Mouse (Mus musculus) urinary bladder, adult 2 months (tissue): ENCODE data around the gene Kalrn. TPM values are rescaled to one million over a fixed set of nuclear protein-coding genes. Genes with fewer than 3 reads are reported as not detected.

Experiments
- DNase-seq: peaks from one replicate; pipeline ENCODE4 v3.0.0; 2022; ENCODE audit warnings: low spot score
- polyA plus RNA-seq: library from polyadenylated mRNA; depleted of rRNA; stranded (reverse); fragments of >200 nt; gene quantifications from 2 replicates; pipeline ENCODE4 v1.2.3, GENCODE M21; 2012

Kalrn gene
- polyA plus RNA-seq, 1 experiment = 8.4 TPM

GRCm38 (mm10) chr16:34078732-34079131, 494.6 kb downstream of the Kalrn start:
- DNase-seq = no peak

- DNase-seq = no peak
Observed at GRCm38 (mm10) chr16:34076101-34076500, 497.2 kb downstream of the Kalrn start.

GRCm38 (mm10) chr16:34073930-34074329, 499.4 kb downstream of the Kalrn start:
- DNase-seq = no peak

- no peak for DNase-seq
Observed at GRCm38 (mm10) chr16:34072136-34072535, 501.2 kb downstream of the Kalrn start.

- no peak for DNase-seq
Observed at GRCm38 (mm10) chr16:34071223-34071825, 502.0 kb downstream of the Kalrn start.

GRCm38 (mm10) chr16:34069481-34069880, 503.9 kb downstream of the Kalrn start:
- no peak for DNase-seq

- DNase-seq = no peak
Observed at GRCm38 (mm10) chr16:34066922-34067321, 506.4 kb downstream of the Kalrn start.

GRCm38 (mm10) chr16:34066376-34066775, 507.0 kb downstream of the Kalrn start:
- DNase-seq = no peak

GRCm38 (mm10) chr16:34063313-34063712, 510.0 kb downstream of the Kalrn start:
- DNase-seq = no peak

- no peak for DNase-seq
Observed at GRCm38 (mm10) chr16:34061661-34062060, 511.7 kb downstream of the Kalrn start.

- no peak for DNase-seq
Observed at GRCm38 (mm10) chr16:34058611-34059010, 514.7 kb downstream of the Kalrn start.

- DNase-seq = no peak
Observed at GRCm38 (mm10) chr16:34057464-34057863, 515.9 kb downstream of the Kalrn start.

GRCm38 (mm10) chr16:34056418-34057111, 516.8 kb downstream of the Kalrn start:
- DNase-seq = no peak

GRCm38 (mm10) chr16:34050090-34050489, 523.2 kb downstream of the Kalrn start:
- DNase-seq = no peak

GRCm38 (mm10) chr16:34049361-34049760, 524.0 kb downstream of the Kalrn start:
- DNase-seq = no peak

GRCm38 (mm10) chr16:34048232-34048631, 525.1 kb downstream of the Kalrn start:
- DNase-seq = no peak

- no peak for DNase-seq
Observed at GRCm38 (mm10) chr16:34047543-34047942, 525.8 kb downstream of the Kalrn start.

GRCm38 (mm10) chr16:34047006-34047360, 526.3 kb downstream of the Kalrn start:
- no peak for DNase-seq

- no peak for DNase-seq
Observed at GRCm38 (mm10) chr16:34046268-34047005, 526.9 kb downstream of the Kalrn start.

GRCm38 (mm10) chr16:34044539-34044938, 528.8 kb downstream of the Kalrn start:
- no peak for DNase-seq

GRCm38 (mm10) chr16:34043048-34043795, 530.1 kb downstream of the Kalrn start:
- no peak for DNase-seq

GRCm38 (mm10) chr16:34042586-34042985, 530.7 kb downstream of the Kalrn start:
- DNase-seq = no peak
